Mouse (Mus musculus): ENCODE results near the gene Lca5l. TPM values are rescaled to one million over a fixed set of nuclear protein-coding genes. Genes with fewer than 3 reads are reported as not detected.
A peak's percentile ranks its signal among the peaks of the same experiment; 100 is the strongest.

The Lca5l gene
- under 1 TPM; 0.32 to 0.54 (median 0.41) TPM for total RNA-seq (2022)

DNA sequence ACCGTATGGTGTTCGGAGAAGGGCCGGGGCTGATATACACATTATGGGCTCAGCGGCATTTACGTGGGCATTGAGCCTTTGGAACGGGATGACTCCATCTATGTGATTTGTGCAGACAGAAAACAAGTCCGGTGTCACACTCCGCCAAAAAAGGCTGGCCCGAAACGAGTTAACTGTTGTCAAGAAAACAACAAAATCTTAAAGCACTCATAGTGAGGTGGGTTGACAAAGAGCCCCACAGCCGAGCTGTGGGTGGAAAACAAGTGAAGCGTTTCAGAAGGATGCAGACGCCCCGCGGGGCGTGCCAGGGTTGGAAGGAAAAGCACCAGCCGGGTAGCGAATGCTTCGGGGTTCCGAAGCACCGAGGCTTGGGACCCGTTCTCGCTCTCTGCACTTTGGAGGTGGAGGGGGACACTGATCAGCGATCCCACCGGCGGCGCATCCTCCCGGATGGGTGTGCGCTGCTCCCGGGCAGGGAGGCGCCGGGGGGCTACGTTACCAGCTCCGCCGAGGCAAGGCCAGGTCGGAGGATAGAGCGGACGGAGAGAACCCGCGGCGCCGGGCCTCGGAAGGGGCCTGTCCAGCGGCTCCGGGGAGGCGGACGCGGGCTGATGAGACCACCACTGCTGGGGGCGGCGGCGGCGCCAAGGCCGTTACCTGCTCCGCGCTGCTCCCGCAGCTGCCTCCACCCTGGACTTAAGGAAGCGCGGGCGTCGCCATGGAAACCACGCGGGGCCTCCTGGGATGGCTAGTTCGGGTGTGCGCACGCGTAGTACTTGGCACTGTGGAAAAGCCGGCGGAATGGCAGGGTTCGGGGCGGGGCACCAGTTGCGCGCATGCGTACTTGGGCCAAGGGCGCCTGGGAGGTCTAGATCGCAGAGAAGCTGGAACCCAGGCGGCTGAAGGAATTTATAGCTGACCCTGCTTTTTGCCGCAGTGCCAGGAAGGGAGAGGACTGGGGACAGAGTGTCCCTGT is at the start of gene Lca5l:
Gene Lca5l, minus strand, starts transcription at position 741 of the 976 bp plus-strand sequence.
- DNase-seq (ENCODE audit: low spot score in 2 of 2), result peak; percentile 99

GRCm38 (mm10) chr16:96235366-96235970 is 43.4 kb upstream of the Lca5l start, which contains the start of gene B3galt5:
TSS of gene B3galt5 (plus strand) at chr16:96235801.
- no peak for DNase-seq (ENCODE audit: low spot score in 2 of 2)

- no peak for DNase-seq (ENCODE audit: low spot score in 2 of 2)
Observed at GRCm38 (mm10) chr16:96233996-96234395, 41.9 kb upstream of the Lca5l start.

DNA sequence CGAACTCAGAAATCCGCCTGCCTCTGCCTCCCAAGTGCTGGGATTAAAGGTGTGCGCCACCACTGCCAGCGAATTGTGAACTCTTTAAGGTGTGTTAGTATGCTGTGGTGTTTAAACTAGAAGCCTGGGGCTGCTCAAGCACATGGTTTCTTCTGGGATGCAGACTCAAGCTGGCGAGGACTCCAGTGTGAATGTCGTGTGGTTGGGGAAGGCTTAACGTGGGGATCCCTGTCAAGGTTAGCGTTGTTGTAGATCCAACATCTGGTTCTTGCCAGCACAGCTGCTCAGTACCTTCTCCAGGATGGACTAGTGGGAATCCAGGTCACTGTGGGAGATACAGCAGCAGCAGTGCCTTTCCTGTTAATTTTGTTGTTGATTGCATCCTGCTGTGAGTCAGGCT is 39.9 kb upstream of the Lca5l start:
- DNase-seq (ENCODE audit: low spot score in 2 of 2), result no peak

- no peak for DNase-seq (ENCODE audit: low spot score in 2 of 2)
Observed at GRCm38 (mm10) chr16:96231251-96231650, 39.2 kb upstream of the Lca5l start.

- DNase-seq (ENCODE audit: low spot score in 2 of 2), result peak; percentile 39 to 44
Observed at GRCm38 (mm10) chr16:96230411-96230810, 38.3 kb upstream of the Lca5l start.

DNA sequence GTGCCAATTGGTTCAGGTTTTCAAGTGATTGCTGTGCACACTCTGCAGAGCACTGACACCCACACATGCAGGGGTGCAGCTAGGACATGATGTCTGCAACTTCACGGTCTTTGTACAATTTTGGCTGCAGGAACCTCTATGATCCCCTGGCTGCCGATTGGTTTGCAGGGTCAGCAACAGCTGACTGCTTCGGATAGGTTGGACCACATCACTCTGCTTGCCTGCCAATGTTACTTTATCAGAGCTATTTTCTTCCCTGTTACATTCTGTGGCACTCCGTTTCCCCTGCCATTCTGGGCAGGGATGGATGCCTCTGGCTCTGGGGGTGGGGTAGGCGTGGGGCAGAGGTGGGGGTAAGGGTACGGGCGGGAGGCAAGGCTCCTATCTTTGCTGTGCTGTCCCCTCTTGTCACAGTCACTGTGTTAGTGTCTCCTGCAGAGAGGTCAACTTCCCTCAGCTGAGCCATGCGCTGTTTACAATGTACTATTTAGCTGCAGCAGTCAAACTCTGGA is 37.0 kb upstream of the Lca5l start:
- DNase-seq (ENCODE audit: low spot score in 2 of 2), result no peak

GRCm38 (mm10) chr16:96228438-96228837 is 36.4 kb upstream of the Lca5l start:
- no peak for DNase-seq (ENCODE audit: low spot score in 2 of 2)

GRCm38 (mm10) chr16:96222452-96222851 is 30.4 kb upstream of the Lca5l start:
- no peak for DNase-seq (ENCODE audit: low spot score in 2 of 2)

- DNase-seq (ENCODE audit: low spot score in 2 of 2), result no peak
Observed at GRCm38 (mm10) chr16:96221959-96222358, 29.9 kb upstream of the Lca5l start.

GRCm38 (mm10) chr16:96221491-96221890 is 29.4 kb upstream of the Lca5l start:
- DNase-seq (ENCODE audit: low spot score in 2 of 2), result peak; percentile 77 to 86

DNA sequence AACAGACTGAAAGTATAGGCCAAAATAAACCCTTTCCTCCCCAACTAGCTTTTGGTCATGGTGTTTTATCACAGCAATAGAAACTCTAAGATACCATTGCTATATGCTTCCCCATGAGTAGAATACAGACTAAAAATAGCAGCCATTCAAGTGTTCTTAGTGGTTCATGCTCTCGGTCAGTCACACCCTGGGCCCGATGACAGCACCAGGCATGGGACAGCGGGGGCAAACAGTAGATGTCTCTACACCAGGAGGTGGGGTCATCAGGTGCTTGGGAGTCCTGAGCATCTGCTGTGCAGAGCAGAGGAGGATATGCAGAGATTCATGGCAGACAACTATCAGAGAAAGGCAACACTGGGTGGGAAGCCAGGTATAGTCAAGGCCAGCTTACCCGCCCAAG is 21.0 kb upstream of the Lca5l start:
- no peak for DNase-seq (ENCODE audit: low spot score in 2 of 2)

DNA sequence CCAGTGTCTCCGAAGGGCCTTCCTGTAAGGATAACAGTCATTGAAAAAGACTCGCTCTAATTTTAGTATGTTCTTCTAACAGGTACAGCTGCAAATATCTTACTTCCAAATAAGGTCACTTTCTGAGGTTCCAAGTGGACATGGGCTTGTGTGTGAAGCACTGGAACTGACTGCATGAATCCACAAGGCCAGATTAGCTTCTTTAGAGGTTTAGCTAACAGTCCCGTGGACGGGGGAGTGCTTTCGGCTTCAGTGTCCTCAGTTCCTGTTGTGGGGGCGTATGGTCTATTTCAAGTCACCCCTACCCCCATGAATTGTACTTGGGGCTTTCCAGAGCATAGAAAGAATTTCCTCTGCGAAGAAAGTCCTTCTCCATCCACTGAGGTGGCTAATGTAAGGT is 18.8 kb upstream of the Lca5l start:
- DNase-seq (ENCODE audit: low spot score in 2 of 2), result no peak

GRCm38 (mm10) chr16:96209789-96210188 is 17.7 kb upstream of the Lca5l start:
- DNase-seq (ENCODE audit: low spot score in 2 of 2), result peak in 1 of 2 experiments; percentile 32

DNA sequence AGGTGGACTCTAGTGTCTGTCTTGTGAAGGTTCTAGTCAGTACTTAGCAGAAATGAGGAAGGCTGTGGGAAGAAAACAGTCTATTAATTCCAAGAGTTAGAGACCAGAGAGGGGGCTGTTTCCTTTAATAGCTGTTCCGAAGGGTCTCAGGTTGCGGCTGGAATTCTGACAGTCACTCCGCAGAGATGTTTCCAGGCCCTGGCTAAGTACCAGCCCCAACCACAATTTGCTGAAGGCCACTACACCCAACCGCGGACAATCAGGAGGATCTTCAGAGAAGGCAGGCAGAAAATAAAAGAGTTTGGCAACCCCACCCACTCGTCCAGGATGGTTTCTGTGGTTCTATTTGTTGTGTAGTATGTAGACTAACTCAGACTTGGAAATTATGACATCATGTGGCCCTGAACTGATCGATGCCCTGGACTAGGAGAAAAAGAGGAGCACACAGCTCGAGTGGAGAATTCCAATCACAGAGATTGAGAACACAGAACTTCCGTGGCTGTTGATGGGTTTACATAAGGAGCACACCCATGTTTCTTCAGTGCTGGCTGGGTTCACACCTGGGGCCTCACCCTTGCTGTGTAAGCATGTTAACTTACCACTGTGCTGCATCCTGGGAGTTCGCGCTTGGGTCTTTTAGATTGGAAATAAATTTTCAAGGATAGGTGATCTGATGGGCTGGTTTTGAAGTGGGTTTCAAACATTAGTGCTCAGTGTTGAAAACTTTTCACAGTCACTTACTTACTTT is 9.6 kb upstream of the Lca5l start:
- DNase-seq (ENCODE audit: low spot score in 2 of 2), result peak in 1 of 2 experiments; percentile 41

DNA sequence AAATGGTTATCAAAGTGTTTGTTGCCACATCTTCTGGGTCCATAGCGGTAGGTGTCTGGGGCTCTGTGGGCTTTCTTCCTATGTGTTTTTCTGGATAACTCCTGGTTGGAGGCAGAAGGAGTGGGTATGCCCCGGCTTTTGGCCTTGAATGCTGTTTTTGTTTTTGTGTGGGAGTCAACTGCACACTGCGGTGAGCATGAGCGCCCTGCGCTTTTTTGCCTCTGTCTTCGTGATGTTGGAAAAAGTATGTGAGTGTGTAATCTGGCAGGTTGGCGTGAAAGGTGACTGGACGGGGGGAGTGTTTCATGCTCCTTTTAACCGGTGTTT is 8.6 kb upstream of the Lca5l start:
- no peak for DNase-seq (ENCODE audit: low spot score in 2 of 2)

DNA sequence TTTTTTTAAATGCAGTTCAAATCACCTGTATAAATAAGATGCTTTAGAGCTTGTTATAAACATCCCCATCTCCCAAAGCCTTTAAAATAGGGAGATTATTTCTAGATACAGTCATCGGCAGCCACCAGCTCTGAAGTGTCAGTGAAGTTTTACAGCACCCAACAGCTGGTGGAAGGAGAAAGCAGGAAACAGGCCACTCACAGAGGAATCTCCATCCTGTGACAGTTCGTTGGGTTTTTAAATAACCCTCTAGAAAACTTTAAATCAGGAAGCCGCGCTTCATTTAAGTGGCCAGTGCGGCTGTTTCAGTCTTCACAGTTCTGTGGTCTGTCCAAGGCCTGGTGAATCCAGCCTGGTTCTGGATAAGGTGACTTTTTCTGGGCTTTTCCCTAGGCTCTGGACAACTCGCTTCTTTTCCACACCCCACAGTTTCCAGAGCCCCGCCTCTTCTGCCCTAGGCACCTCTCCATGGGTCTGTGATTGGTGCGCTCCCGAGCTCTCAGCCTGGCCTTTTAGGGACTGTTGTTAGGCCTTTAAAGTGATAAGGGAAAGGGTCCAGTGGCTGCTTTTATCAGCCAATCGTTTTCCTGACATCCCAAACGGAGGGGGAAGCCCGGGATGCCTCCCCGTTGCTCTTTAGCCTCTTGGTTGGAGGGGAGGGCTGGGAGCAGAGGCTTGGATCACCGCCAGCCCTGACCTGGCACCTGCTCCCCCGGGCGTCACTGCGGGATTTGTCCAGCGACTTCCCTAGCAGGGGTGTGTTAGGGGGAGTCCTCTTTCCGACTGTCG is 8.0 kb upstream of the Lca5l start, which contains the start of gene Sh3bgr:
Gene Sh3bgr, plus strand, starts transcription at position 538 of the 789 bp plus-strand sequence.
- peak; percentile 87 to 88 for DNase-seq (ENCODE audit: low spot score in 2 of 2)

GRCm38 (mm10) chr16:96187619-96188018 is 4.5 kb downstream of the Lca5l start:
- no peak for DNase-seq (ENCODE audit: low spot score in 2 of 2)

DNA sequence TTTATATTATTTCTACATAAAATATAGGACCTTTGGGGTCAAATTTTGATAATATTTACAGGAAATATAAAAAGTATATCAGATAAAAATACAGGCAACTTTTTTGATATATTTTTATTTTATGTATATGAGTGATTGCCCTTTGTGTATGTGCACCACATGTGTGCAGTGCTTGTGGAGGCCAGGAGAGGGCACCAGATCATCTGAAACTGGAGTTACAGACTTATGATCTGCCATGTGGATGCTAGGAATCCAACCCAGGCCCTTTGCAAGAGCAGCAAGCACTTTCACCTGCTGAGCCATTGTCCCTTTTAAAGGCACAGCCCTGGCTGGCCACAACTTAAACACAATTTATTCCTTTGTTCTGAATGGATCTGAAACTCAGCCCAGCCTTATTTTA is 12.9 kb downstream of the Lca5l start:
- DNase-seq (ENCODE audit: low spot score in 2 of 2), result no peak

GRCm38 (mm10) chr16:96175399-96175798 is 16.7 kb downstream of the Lca5l start:
- no peak for DNase-seq (ENCODE audit: low spot score in 2 of 2)

- DNase-seq (ENCODE audit: low spot score in 2 of 2), result no peak
Observed at GRCm38 (mm10) chr16:96173648-96174047, 18.4 kb downstream of the Lca5l start.
